Mouse (Mus musculus) cerebellum, adult 2 months (tissue): Measurements from ENCODE around the gene Palld.

Experiments
- CTCF ChIP-seq: fragments of 200-500 bp; IDR thresholded peaks from 2 replicates; pipeline ENCODE4 v1.5.1; 2011; ENCODE audit warnings: low read depth, mild to moderate bottlenecking, control low read depth, low read length, moderate library complexity, borderline replicate concordance; ENCODE audit not compliant: insufficient read depth
- POLR2A ChIP-seq: fragments of 200-500 bp; IDR thresholded peaks from 2 replicates; pipeline ENCODE4 v1.6.1; 2011; ENCODE audit warnings: low read length, control low read depth, borderline replicate concordance; ENCODE audit not compliant: insufficient read depth

DNA sequence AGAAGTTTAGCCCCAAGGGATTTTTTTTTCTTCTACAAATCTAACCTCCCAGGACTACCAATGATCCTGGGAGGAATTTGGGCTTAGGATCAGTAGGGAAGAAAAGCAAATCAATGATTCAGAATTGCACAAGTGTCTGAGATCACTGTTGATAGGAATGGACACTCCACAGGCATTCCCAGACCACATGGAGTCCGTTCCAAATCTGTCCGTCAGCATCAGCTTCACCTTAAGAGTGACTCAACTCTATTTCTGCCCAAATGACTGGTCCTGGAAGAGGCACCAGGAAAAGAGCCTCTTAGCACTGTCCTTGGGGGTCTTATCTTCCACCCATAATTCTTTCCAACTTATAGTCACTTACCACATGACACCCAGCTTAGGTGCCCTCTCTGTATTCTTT lies 98.7 kb downstream of the Palld start:
- TF ChIP-seq POLR2A (no peak), CTCF (no peak)
